Mouse (Mus musculus): Measurements from ENCODE around the gene Dcakd. TPM values are rescaled to one million over a fixed set of nuclear protein-coding genes. Genes with fewer than 3 reads are reported as not detected.

The Dcakd gene
- polyA plus RNA-seq, 1 experiment from 2014 or later, result 161 TPM

DNA sequence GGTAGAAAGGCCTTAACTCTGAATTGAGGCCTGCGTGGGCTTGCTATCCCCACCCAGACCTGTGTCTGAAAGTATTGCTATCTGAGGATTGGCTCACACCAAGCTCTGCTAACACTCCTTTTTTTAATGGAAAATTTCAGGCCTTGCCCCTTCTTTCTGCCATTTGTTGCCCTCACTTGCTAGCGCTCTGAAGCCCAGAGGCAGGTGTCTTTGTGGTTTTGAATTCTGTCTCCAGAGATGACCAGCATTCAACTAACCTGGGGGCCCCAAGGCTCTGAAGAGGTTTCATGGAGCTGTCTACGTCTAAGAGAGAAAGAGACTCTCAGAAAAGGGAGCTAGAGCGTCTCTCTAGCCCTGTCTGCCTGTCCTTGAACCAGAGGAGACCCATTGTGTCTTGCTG is 40.1 kb upstream of the Dcakd start:
- Histone ChIP-seq H3K36me3 (ENCODE audit: insufficient read depth, low read length) (peaks cover 65% of the 10 kb centered on the region), H3K4me3 (ENCODE audit: low read length) (no peak overlapping the region), H3K9ac (replicated peaks; ENCODE audit: low read length) (no peak overlapping the region), H3K27ac (ENCODE audit: low read length) (no peak overlapping the region), H3K4me1 (ENCODE audit: insufficient read depth, low read length) (no peaks in the 10 kb centered on the region), H3K9me3 (ENCODE audit: low read length) (no peaks in the 10 kb centered on the region), H3K4me2 (replicated peaks; ENCODE audit: low read depth, low read length) (no peak overlapping the region), H3K27me3 (ENCODE audit: insufficient read depth, low read length) (no peaks in the 10 kb centered on the region)
- WGBS, result 86% methylated on average over 4 of the region's 4 CpGs
- no peak for ATAC-seq (ENCODE audit: low FRiP score, low TSS enrichment)

DNA sequence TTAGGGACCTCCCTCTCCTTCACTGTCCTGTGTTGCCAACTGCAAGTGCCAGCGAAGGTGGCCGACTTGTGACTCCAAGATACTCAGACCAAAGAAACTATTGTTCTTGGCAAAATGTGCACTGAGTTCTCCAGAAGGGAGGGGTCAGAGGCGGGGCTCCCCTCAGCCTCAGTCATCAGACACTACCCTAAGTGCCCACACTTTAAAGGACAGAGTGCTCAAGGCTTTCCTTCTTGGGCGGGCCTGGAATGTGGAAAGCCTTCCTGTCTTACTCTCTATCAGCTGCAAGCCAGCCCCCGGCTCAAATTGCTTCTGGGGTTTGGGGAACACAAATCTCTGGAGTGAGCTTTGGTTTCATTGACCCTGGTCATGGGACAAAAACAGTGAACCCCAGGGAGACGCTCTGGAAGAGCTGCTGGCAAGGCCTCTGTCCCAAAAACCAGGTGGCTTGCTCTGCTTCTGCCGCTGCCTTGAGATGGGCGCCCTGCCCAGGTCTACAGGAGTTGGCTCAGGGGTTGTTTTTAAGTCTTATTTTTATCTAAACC is 39.4 kb upstream of the Dcakd start:
- Histone ChIP-seq H3K9me3 (ENCODE audit: low read length) (no peaks in the 10 kb centered on the region), H3K27me3 (ENCODE audit: insufficient read depth, low read length) (no peaks in the 10 kb centered on the region), H3K4me1 (ENCODE audit: insufficient read depth, low read length) (no peaks in the 10 kb centered on the region), H3K4me2 (replicated peaks; ENCODE audit: low read depth, low read length) (no peak overlapping the region), H3K27ac (ENCODE audit: low read length) (0 out of 2 replicates have a peak overlapping the region, but pooled peaks have one; percentile 14), H3K9ac (replicated peaks; ENCODE audit: low read length) (no peak overlapping the region), H3K4me3 (ENCODE audit: low read length) (no peak overlapping the region), H3K36me3 (ENCODE audit: insufficient read depth, low read length) (peaks cover 69% of the 10 kb centered on the region)
- ATAC-seq (ENCODE audit: low FRiP score, low TSS enrichment), result no peak
- 67% methylated on average over 8 of the region's 8 CpGs for WGBS

DNA sequence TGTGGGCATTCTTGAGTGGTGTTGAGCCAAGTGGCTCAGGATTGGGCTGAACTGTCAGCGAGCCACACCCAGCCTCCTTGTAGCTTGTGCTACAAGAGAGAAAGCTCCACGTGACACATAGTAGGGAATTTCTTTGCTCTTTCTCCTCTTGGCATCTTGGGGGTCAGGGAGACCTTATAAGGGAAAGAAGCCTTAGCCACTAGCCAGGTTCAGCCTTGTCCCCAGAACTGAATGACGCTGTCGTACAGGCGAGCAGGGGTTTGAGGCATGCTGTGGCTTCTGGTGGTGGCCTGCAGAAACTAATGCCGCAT is 38.9 kb upstream of the Dcakd start:
- H3K27me3 ChIP-seq (ENCODE audit: insufficient read depth, low read length), result no peaks in the 10 kb centered on the region
- H3K9ac ChIP-seq (replicated peaks; ENCODE audit: low read length), result no peak overlapping the region
- no peaks in the 10 kb centered on the region for H3K4me1 ChIP-seq (ENCODE audit: insufficient read depth, low read length)
- WGBS, result 88% methylated on average over 6 of the region's 6 CpGs
- H3K9me3 ChIP-seq (ENCODE audit: low read length), result no peaks in the 10 kb centered on the region
- H3K36me3 ChIP-seq (ENCODE audit: insufficient read depth, low read length), result peaks cover 69% of the 10 kb centered on the region
- H3K27ac ChIP-seq (ENCODE audit: low read length), result 0 out of 2 replicates have a peak overlapping the region, but pooled peaks have one; percentile 14
- no peak overlapping the region for H3K4me2 ChIP-seq (replicated peaks; ENCODE audit: low read depth, low read length)
- no peak for ATAC-seq (ENCODE audit: low FRiP score, low TSS enrichment)
- H3K4me3 ChIP-seq (ENCODE audit: low read length), result no peak overlapping the region

DNA sequence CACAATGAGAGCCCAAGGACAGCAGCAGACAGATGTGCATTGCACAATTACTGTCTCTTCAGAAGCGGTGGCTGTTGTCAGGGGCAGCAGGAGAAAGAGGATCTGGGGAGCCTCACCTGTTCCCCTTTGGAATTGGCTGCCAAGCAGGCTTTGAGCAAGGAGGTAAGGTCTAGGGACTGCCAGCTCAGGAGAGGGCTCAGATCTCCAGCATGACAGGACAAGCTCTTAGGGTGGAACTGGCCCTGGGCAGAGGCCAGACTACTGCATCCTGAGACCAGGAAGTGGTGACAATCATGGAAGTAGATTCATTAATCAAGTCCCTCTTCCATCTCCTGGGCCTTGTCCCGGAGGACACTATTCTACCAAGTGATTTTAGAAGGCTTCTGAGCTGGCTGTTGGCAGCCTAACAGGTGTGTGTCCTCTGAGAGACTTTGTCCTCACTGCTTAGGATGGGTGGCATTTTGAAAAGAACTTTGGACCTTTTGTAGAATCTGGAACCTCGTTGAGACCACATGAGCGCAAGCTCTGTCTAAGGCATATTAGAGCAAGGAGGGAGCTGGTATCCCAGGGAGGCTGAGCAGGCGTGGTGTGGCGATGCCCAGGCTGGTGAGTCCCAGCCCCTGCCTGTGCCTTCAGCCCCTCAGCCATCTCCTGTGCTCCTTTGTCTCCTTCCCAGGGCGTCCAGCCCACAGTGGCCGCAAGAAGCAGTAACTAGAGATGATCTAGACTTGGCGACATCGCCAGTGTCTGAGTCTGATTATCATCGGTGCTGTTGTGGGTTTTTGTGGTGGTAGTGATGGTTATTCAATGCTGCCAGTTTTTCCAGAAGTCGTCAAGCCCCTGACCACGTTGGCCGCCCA is 38.3 kb upstream of the Dcakd start:
- 92% methylated on average over 14 of the region's 14 CpGs for WGBS
- no peak for ATAC-seq (ENCODE audit: low FRiP score, low TSS enrichment)
- no peaks in the 10 kb centered on the region for H3K4me1 ChIP-seq (ENCODE audit: insufficient read depth, low read length)
- no peak overlapping the region for H3K4me3 ChIP-seq (ENCODE audit: low read length)
- H3K36me3 ChIP-seq (ENCODE audit: insufficient read depth, low read length), result peaks cover 69% of the 10 kb centered on the region
- no peak overlapping the region for H3K9ac ChIP-seq (replicated peaks; ENCODE audit: low read length)
- no peak overlapping the region for H3K27ac ChIP-seq (ENCODE audit: low read length)
- no peaks in the 10 kb centered on the region for H3K27me3 ChIP-seq (ENCODE audit: insufficient read depth, low read length)
- no peak overlapping the region for H3K4me2 ChIP-seq (replicated peaks; ENCODE audit: low read depth, low read length)
- no peaks in the 10 kb centered on the region for H3K9me3 ChIP-seq (ENCODE audit: low read length)

DNA sequence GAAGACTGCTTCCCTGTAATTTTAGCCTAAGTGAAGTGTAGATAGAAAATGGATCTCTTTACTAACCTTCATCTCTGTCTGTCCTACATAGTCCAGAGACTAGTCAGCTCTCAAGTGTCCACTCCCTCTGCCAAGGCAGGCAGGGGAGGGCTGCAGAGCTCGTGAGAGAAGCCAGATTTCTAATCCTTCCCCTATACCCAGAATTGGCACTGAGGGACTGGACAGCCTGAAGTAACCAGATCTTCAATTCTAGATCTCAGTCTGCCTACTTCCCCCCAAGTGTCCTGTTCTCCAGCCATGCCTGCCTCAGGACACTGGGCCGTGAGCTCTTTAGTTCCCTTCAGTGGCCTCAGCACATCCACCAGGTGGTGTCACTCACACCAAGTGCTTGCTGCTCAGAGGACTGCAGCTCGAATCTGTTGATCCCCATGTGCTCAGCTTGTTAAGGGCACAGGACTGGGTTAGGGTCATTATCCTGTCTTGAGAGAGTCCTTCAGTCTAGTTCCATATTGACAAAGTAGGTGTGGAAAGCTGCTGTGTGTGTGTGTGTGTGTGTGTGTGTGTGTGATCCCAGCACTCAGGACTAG is 30.5 kb upstream of the Dcakd start:
- WGBS, result 57% methylated on average over 3 of the region's 3 CpGs
- Histone ChIP-seq H3K27ac (ENCODE audit: low read length) (no peak overlapping the region), H3K4me3 (ENCODE audit: low read length) (no peak overlapping the region), H3K36me3 (ENCODE audit: insufficient read depth, low read length) (peaks cover 65% of the 10 kb centered on the region), H3K9me3 (ENCODE audit: low read length) (no peaks in the 10 kb centered on the region), H3K4me1 (ENCODE audit: insufficient read depth, low read length) (no peaks in the 10 kb centered on the region), H3K4me2 (replicated peaks; ENCODE audit: low read depth, low read length) (no peak overlapping the region), H3K27me3 (ENCODE audit: insufficient read depth, low read length) (no peaks in the 10 kb centered on the region), H3K9ac (replicated peaks; ENCODE audit: low read length) (no peak overlapping the region)
- ATAC-seq (ENCODE audit: low FRiP score, low TSS enrichment), result no peak

DNA sequence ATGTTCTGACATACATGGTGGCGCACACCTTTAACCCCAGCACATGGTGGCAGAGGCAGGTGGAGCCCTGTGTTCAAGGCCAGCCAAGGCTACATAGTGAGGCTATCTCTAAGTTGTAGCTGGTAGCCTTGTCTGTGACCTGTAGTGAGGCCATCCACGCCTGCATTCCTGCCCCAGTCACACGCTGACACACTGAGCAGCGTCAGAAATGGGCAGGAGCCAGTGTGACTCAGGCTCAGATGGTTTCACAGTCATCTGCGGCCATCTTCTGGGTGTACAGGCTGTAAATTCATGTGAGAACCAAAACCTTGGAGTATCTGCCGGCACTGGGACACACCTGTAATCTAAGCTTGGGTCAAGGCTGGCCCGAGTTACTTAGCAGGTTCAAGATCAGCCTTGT is 28.5 kb upstream of the Dcakd start:
- no peaks in the 10 kb centered on the region for H3K4me1 ChIP-seq (ENCODE audit: insufficient read depth, low read length)
- 95% methylated on average over 7 of the region's 7 CpGs for WGBS
- no peaks in the 10 kb centered on the region for H3K9me3 ChIP-seq (ENCODE audit: low read length)

DNA sequence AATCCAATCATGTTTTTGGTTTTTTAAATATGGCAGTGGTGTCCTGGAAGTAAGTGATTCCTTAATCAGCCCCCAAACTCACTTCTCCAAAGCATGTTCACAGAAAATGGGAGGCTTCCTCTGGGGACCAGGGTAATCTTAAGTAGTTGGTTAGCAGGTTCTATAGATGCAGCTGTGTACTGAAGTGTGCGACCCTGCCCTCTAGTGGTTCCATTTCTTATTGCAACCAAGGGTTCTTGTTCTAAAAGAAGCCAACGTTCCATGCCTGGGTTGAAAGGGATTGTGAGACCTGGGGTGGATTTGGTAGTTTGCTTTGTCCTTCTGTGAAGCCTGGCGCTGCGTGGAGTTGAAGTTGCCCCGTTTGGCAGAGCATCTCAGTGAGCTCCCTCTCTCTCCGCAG is 26.7 kb upstream of the Dcakd start:
- Histone ChIP-seq H3K4me1 (ENCODE audit: insufficient read depth, low read length) (no peaks in the 10 kb centered on the region), H3K27me3 (ENCODE audit: insufficient read depth, low read length) (no peaks in the 10 kb centered on the region), H3K4me3 (ENCODE audit: low read length) (no peak overlapping the region), H3K9ac (replicated peaks; ENCODE audit: low read length) (no peak overlapping the region), H3K4me2 (replicated peaks; ENCODE audit: low read depth, low read length) (no peak overlapping the region), H3K9me3 (ENCODE audit: low read length) (no peaks in the 10 kb centered on the region), H3K36me3 (ENCODE audit: insufficient read depth, low read length) (peaks cover 65% of the 10 kb centered on the region), H3K27ac (ENCODE audit: low read length) (no peak overlapping the region)
- ATAC-seq (ENCODE audit: low FRiP score, low TSS enrichment), result no peak
- WGBS, result 50% methylated on average over 6 of the region's 6 CpGs

More for the DNA sequence above, 28.5 kb upstream of the Dcakd start:
- no peak overlapping the region for H3K27ac ChIP-seq (ENCODE audit: low read length)
- H3K27me3 ChIP-seq (ENCODE audit: insufficient read depth, low read length), result no peaks in the 10 kb centered on the region
- no peak overlapping the region for H3K9ac ChIP-seq (replicated peaks; ENCODE audit: low read length)
- H3K36me3 ChIP-seq (ENCODE audit: insufficient read depth, low read length), result peaks cover 64% of the 10 kb centered on the region
- H3K4me2 ChIP-seq (replicated peaks; ENCODE audit: low read depth, low read length), result no peak overlapping the region
- H3K4me3 ChIP-seq (ENCODE audit: low read length), result no peak overlapping the region
- ATAC-seq (ENCODE audit: low FRiP score, low TSS enrichment), result no peak

DNA sequence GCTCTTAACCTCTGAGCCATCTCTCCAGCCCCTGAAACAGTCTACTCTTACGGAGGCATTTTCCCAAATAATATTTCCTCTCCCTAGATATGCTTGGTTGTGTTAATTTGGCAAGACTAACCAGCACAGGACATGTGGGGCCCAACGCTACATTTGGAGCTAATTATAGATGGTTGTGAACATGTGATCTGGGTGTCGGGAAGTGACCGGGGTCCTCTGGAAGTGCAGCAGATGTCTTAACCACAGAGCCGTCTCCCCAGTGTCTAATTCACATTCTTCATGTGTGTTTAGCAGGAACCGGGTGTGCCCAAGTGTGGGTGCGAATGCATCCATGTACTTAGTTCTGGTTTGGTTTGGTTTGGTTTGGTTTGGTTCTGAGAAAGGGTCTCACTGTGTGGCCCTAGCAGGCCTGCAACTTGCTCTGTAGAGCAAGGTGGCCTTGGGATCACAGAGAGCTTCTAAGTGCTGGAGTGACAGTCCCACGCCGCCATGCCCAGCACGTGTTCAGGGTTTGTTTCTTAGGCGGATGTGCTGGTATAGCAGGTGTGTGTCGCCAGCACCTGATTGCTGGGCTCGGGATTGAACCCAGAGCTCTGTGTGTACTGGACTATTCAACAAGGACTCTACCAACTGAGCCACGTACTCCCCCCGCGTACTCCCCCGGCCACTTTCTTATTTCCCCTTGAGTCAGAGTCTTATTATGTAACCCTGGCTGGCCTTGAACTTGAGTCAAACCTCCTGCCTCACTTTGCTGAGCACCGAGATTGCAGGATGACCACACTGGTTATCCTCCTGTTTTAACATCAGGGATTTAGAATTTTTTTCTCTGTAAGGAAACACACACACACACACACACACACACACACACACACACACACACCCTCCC is 25.3 kb upstream of the Dcakd start:
- no peak overlapping the region for H3K4me3 ChIP-seq (ENCODE audit: low read length)
- no peaks in the 10 kb centered on the region for H3K9me3 ChIP-seq (ENCODE audit: low read length)
- peaks cover 53% of the 10 kb centered on the region for H3K36me3 ChIP-seq (ENCODE audit: insufficient read depth, low read length)
- no peak overlapping the region for H3K9ac ChIP-seq (replicated peaks; ENCODE audit: low read length)
- 92% methylated on average over 18 of the region's 18 CpGs for WGBS
- no peaks in the 10 kb centered on the region for H3K27me3 ChIP-seq (ENCODE audit: insufficient read depth, low read length)
- no peaks in the 10 kb centered on the region for H3K4me1 ChIP-seq (ENCODE audit: insufficient read depth, low read length)
- no peak overlapping the region for H3K27ac ChIP-seq (ENCODE audit: low read length)
- H3K4me2 ChIP-seq (replicated peaks; ENCODE audit: low read depth, low read length), result no peak overlapping the region
- no peak for ATAC-seq (ENCODE audit: low FRiP score, low TSS enrichment)

DNA sequence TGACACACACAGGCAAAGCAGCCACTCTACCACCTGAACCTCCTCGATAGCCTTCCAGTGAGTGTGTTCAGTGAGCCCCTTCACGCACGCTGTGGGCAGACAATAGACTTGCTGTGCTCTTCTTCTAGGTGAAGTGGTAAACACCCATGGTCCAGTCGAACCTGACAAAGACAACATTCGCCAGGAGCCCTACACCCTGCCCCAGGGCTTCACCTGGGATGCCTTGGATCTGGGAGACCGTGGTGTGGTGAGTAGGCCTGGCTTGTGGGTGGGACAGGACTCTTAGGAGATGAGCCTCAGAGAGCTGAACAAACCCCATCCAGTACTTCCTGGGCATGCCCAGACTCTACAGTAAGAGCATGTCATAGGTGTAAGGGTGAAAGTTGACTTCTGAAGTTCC is 23.9 kb upstream of the Dcakd start:
- H3K36me3 ChIP-seq (ENCODE audit: insufficient read depth, low read length), result peaks cover 43% of the 10 kb centered on the region
- WGBS, result 91% methylated on average over 6 of the region's 6 CpGs

More for the DNA sequence above, 23.9 kb upstream of the Dcakd start:
- no peaks in the 10 kb centered on the region for H3K9me3 ChIP-seq (ENCODE audit: low read length)
- H3K4me2 ChIP-seq (replicated peaks; ENCODE audit: low read depth, low read length), result no peak overlapping the region
- no peaks in the 10 kb centered on the region for H3K4me1 ChIP-seq (ENCODE audit: insufficient read depth, low read length)
- H3K27ac ChIP-seq (ENCODE audit: low read length), result no peak overlapping the region
- H3K9ac ChIP-seq (replicated peaks; ENCODE audit: low read length), result no peak overlapping the region
- no peak for ATAC-seq (ENCODE audit: low FRiP score, low TSS enrichment)
- no peak overlapping the region for H3K4me3 ChIP-seq (ENCODE audit: low read length)
- H3K27me3 ChIP-seq (ENCODE audit: insufficient read depth, low read length), result no peaks in the 10 kb centered on the region

Measured in kidney, embryonic 16.5 days (tissue).